Mouse (Mus musculus): ENCODE results near the gene Epn1.
"Not testable (repeated sequence)": the region's sequence is repeated elsewhere in the genome, so short reads cannot be mapped to it uniquely, and the experiment has no call there.

Epn1 gene

GRCm38 (mm10) chr7:5058631-5059030 lies 21.4 kb upstream of the Epn1 start:
- DNase-seq (ENCODE audit: low read depth, low spot score) = no peak

- no peak for DNase-seq (ENCODE audit: low read depth, low spot score)
These were observed 20.6 kb upstream of the Epn1 start for GRCm38 (mm10) chr7:5059421-5059820.

GRCm38 (mm10) chr7:5060239-5060731 lies 19.8 kb upstream of the Epn1 start:
- DNase-seq (ENCODE audit: low read depth, low spot score) = peak; percentile 81

GRCm38 (mm10) chr7:5060944-5061773 lies 18.9 kb upstream of the Epn1 start:
- DNase-seq (ENCODE audit: low read depth, low spot score) = peak; percentile 98

GRCm38 (mm10) chr7:5061774-5062359 lies 18.2 kb upstream of the Epn1 start, which contains the start of gene U2af2:
TSS of gene U2af2 (plus strand) at chr7:5062143.
- DNase-seq (ENCODE audit: low read depth, low spot score) = peak; percentile 96

GRCm38 (mm10) chr7:5062360-5063001 lies 17.6 kb upstream of the Epn1 start:
- peak; percentile 95 for DNase-seq (ENCODE audit: low read depth, low spot score)

GRCm38 (mm10) chr7:5064886-5065285 lies 15.1 kb upstream of the Epn1 start:
- DNase-seq (ENCODE audit: low read depth, low spot score) = no peak

- no peak for DNase-seq (ENCODE audit: low read depth, low spot score)
These were observed 6.4 kb upstream of the Epn1 start for GRCm38 (mm10) chr7:5073586-5073985.

GRCm38 (mm10) chr7:5074984-5075383 lies 5.1 kb upstream of the Epn1 start:
- DNase-seq (ENCODE audit: low read depth, low spot score) = no peak

- no peak for DNase-seq (ENCODE audit: low read depth, low spot score)
These were observed 3.1 kb upstream of the Epn1 start for GRCm38 (mm10) chr7:5076931-5077330.

- DNase-seq (ENCODE audit: low read depth, low spot score) = not testable (repeated sequence)
These were observed 548 bp upstream of the Epn1 start for GRCm38 (mm10) chr7:5079365-5080009.

GRCm38 (mm10) chr7:5080815-5081214 lies 780 bp downstream of the Epn1 start:
- no peak for DNase-seq (ENCODE audit: low read depth, low spot score)

- no peak for DNase-seq (ENCODE audit: low read depth, low spot score)
These were observed 1.2 kb downstream of the Epn1 start for GRCm38 (mm10) chr7:5081241-5081640.

- DNase-seq (ENCODE audit: low read depth, low spot score) = no peak
These were observed 1.9 kb downstream of the Epn1 start for GRCm38 (mm10) chr7:5081939-5082338.

GRCm38 (mm10) chr7:5083325-5084105 lies 3.5 kb downstream of the Epn1 start:
- DNase-seq (ENCODE audit: low read depth, low spot score) = no peak

GRCm38 (mm10) chr7:5085512-5085911 lies 5.5 kb downstream of the Epn1 start:
- DNase-seq (ENCODE audit: low read depth, low spot score) = no peak

- no peak for DNase-seq (ENCODE audit: low read depth, low spot score)
These were observed 6.9 kb downstream of the Epn1 start for GRCm38 (mm10) chr7:5086921-5087440.

- DNase-seq (ENCODE audit: low read depth, low spot score) = no peak
These were observed 7.9 kb downstream of the Epn1 start for GRCm38 (mm10) chr7:5087886-5088285.

GRCm38 (mm10) chr7:5089853-5090252 lies 9.8 kb downstream of the Epn1 start:
- DNase-seq (ENCODE audit: low read depth, low spot score) = no peak

- no peak for DNase-seq (ENCODE audit: low read depth, low spot score)
These were observed 11.1 kb downstream of the Epn1 start for GRCm38 (mm10) chr7:5091008-5091728.
